Mouse (Mus musculus): ENCODE measurements around the gene Tom1l2. TPM values are rescaled to one million over a fixed set of nuclear protein-coding genes. Genes with fewer than 3 reads are reported as not detected.

Tom1l2 gene
- polyA plus RNA-seq, 1 experiment: 95.2 TPM

DNA sequence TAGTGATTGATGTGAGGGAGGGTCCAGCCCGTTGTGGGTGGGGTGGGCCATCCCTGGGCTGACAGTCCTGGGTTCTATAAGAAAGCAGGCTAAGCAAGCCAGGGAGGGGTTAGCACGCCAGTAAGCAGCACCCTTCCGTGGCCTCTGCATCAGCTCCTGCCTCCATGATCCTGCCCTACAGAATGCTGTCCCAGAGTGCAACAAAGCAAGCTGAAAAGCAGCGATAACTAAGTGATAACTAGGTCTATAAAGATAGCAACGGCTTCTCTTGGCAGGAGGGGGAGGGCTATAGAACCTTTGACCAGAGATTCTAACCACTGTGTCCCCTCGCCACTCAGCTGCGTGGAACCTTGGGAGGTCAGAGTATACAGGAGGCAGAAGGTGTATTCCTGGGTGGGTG is 135.2 kb downstream of the Tom1l2 start:
- 87% methylated on average over 7 of the region's 7 CpGs for WGBS
- DNase-seq: no peak
- no peak overlapping the region for H3K27ac ChIP-seq (ENCODE audit: insufficient read depth, low read depth, low read length)
- no peaks in the 10 kb centered on the region for H3K36me3 ChIP-seq (ENCODE audit: control insufficient read depth, insufficient read depth, low read length)
- no peaks in the 10 kb centered on the region for H3K27me3 ChIP-seq (replicated peaks; ENCODE audit: control insufficient read depth, insufficient read depth, low read length)
- H3K4me3 ChIP-seq (ENCODE audit: insufficient read depth, low read depth, low read length): no peak overlapping the region
- H3K4me1 ChIP-seq (ENCODE audit: control insufficient read depth, insufficient read depth, low read length): peaks cover 6% of the 10 kb centered on the region
- TF ChIP-seq CTCF (conservative IDR thresholded peaks at IDR 0.05; ENCODE audit: insufficient read depth, insufficient read length, low read depth, low read length) (no peak), POLR2A (IDR thresholded peaks at IDR 0.05; ENCODE audit: low read depth, low read length) (no peak)

DNA sequence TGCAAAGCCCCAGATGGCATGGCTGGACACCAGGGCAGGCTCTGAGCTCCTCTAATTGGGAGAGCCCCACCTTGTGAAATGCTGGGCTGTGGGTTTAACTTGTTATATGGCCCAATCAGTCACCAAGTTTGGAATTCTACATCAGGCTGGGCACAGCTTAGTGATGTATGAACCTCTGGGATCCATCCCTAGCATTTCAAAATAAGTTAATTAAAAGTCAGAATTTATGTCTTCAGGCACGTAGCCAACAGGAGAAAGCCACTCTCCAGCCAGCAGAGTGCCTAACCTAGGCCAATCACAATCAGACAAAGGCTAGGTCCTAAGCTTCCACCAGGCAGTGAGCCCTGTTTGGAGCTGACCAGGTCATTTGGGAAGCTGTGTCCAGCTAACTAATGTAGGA is 136.0 kb downstream of the Tom1l2 start:
- TF ChIP-seq CTCF (conservative IDR thresholded peaks at IDR 0.05; ENCODE audit: insufficient read depth, insufficient read length, low read depth, low read length): no peak
- TF ChIP-seq POLR2A (IDR thresholded peaks at IDR 0.05; ENCODE audit: low read depth, low read length): no peak
- 25% methylated on average over 1 of the region's 1 CpGs for WGBS
- peak; percentile 47 for DNase-seq
- Histone ChIP-seq H3K27ac (ENCODE audit: insufficient read depth, low read depth, low read length) (no peak overlapping the region), H3K27me3 (replicated peaks; ENCODE audit: control insufficient read depth, insufficient read depth, low read length) (no peaks in the 10 kb centered on the region), H3K4me3 (ENCODE audit: insufficient read depth, low read depth, low read length) (no peak overlapping the region), H3K36me3 (ENCODE audit: control insufficient read depth, insufficient read depth, low read length) (no peaks in the 10 kb centered on the region), H3K4me1 (ENCODE audit: control insufficient read depth, insufficient read depth, low read length) (peaks cover 6% of the 10 kb centered on the region)

DNA sequence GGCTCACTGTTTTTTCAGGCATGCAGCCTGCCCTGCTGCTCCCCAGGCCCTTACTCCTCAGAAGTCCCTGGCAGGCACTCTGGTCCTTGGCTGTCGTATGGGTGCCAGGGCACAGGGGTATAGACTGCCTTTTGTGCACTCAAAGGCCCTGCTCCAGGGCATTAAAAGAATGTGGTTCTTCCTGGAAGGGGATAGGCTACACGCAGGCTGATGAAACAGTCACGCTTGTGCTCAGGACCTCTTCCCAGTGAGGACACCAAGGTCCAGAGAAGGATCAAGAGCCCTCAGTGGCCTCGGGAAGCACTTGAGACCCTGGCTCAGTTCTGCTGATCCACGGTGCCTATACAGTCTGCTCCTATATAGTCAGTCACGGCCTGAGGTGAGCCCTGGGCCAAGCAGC is 139.4 kb downstream of the Tom1l2 start:
- H3K4me1 ChIP-seq (ENCODE audit: control insufficient read depth, insufficient read depth, low read length): peaks cover 25% of the 10 kb centered on the region
- no peaks in the 10 kb centered on the region for H3K27me3 ChIP-seq (replicated peaks; ENCODE audit: control insufficient read depth, insufficient read depth, low read length)
- 60% methylated on average over 6 of the region's 6 CpGs for WGBS
- H3K36me3 ChIP-seq (ENCODE audit: control insufficient read depth, insufficient read depth, low read length): no peaks in the 10 kb centered on the region
- no peak for DNase-seq
- no peak overlapping the region for H3K4me3 ChIP-seq (ENCODE audit: insufficient read depth, low read depth, low read length)
- TF ChIP-seq POLR2A (IDR thresholded peaks at IDR 0.05; ENCODE audit: low read depth, low read length): no peak
- no peak for TF ChIP-seq CTCF (conservative IDR thresholded peaks at IDR 0.05; ENCODE audit: insufficient read depth, insufficient read length, low read depth, low read length)
- H3K27ac ChIP-seq (ENCODE audit: insufficient read depth, low read depth, low read length): no peak overlapping the region

DNA sequence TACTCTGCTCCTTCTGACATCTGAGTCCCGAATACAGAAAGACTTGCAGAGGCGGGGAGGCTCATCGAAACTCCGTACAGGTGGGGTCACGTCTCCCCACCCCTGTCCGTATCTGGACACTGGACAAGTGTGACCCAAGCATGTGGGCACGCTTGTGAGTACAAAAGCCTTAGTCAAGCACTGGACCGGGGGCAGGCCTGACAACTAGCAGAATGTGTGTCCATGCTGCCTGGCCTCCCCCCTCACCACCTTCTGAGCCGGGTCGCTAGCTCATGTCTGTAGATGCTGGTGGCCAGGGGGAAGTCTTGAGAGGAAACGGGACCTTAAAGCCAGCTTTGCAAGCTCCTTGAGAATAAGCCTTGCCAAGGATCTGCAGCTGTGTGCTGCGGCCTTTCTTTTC is 140.9 kb downstream of the Tom1l2 start:
- no peaks in the 10 kb centered on the region for H3K36me3 ChIP-seq (ENCODE audit: control insufficient read depth, insufficient read depth, low read length)
- H3K27ac ChIP-seq (ENCODE audit: insufficient read depth, low read depth, low read length): no peak overlapping the region
- H3K27me3 ChIP-seq (replicated peaks; ENCODE audit: control insufficient read depth, insufficient read depth, low read length): no peaks in the 10 kb centered on the region
- DNase-seq: no peak
- H3K4me1 ChIP-seq (ENCODE audit: control insufficient read depth, insufficient read depth, low read length): peaks cover 30% of the 10 kb centered on the region
- WGBS: 69% methylated on average over 12 of the region's 12 CpGs
- TF ChIP-seq POLR2A (IDR thresholded peaks at IDR 0.05; ENCODE audit: low read depth, low read length): no peak
- TF ChIP-seq CTCF (conservative IDR thresholded peaks at IDR 0.05; ENCODE audit: insufficient read depth, insufficient read length, low read depth, low read length): no peak
- no peak overlapping the region for H3K4me3 ChIP-seq (ENCODE audit: insufficient read depth, low read depth, low read length)

DNA sequence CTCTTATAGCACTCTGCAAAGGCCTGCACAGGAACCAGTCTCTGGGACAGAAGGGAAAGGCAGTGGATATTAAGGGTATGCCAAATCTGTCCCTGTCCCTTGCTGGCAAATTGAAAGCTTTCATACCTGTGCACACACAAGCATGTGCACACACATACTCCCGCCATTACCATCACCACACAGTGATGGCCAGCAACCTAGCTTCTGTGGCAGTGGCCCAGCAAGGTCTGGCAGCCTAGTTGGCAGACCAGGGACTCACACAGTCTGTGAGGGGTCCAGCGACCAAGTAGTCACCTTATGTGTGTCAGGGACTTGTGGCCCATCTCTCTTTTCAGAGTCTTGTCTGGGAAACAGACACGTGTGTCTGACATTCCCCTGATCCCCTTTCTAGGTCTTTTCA is 141.6 kb downstream of the Tom1l2 start:
- no peak overlapping the region for H3K4me3 ChIP-seq (ENCODE audit: insufficient read depth, low read depth, low read length)
- peaks cover 30% of the 10 kb centered on the region for H3K4me1 ChIP-seq (ENCODE audit: control insufficient read depth, insufficient read depth, low read length)
- DNase-seq: no peak
- no peaks in the 10 kb centered on the region for H3K27me3 ChIP-seq (replicated peaks; ENCODE audit: control insufficient read depth, insufficient read depth, low read length)
- no peak for TF ChIP-seq POLR2A (IDR thresholded peaks at IDR 0.05; ENCODE audit: low read depth, low read length)
- no peak for TF ChIP-seq CTCF (conservative IDR thresholded peaks at IDR 0.05; ENCODE audit: insufficient read depth, insufficient read length, low read depth, low read length)
- no peaks in the 10 kb centered on the region for H3K36me3 ChIP-seq (ENCODE audit: control insufficient read depth, insufficient read depth, low read length)
- WGBS: 63% methylated on average over 3 of the region's 3 CpGs
- H3K27ac ChIP-seq (ENCODE audit: insufficient read depth, low read depth, low read length): no peak overlapping the region; the same call in 1 of the 2 replicates

DNA sequence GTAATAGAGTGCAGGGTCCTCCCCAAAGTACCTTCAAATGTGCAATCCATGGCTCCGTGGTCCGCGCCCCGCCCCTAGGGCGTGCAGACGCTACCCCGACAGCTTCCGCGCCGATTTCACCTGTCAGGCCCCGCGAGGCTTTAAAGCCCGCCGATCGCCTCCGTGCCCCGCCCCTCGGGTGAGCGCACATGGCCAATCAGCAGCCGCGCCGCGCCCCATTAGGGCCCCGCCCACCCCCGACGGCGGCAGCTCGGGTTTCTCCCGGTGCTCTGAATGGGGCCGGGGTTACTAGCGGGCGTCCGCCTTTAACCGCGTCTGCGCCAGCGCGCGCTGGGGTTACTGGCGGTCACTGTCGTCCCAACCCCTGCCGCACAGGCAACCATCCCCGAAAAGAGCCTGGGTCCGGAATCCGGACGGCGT is 142.4 kb downstream of the Tom1l2 start:
- H3K4me3 ChIP-seq (ENCODE audit: insufficient read depth, low read depth, low read length): peak overlapping the region; percentile 50
- DNase-seq: peak; percentile 97
- no peaks in the 10 kb centered on the region for H3K27me3 ChIP-seq (replicated peaks; ENCODE audit: control insufficient read depth, insufficient read depth, low read length)
- H3K4me1 ChIP-seq (ENCODE audit: control insufficient read depth, insufficient read depth, low read length): peaks cover 30% of the 10 kb centered on the region
- WGBS: under 1% methylated on average over 47 of the region's 47 CpGs
- H3K27ac ChIP-seq (ENCODE audit: insufficient read depth, low read depth, low read length): peak overlapping the region; percentile 33; the same call in 1 of the 2 replicates
- TF ChIP-seq CTCF (conservative IDR thresholded peaks at IDR 0.05; ENCODE audit: insufficient read depth, insufficient read length, low read depth, low read length) (no peak), POLR2A (IDR thresholded peaks at IDR 0.05; ENCODE audit: low read depth, low read length) (peak; percentile 38)
- no peaks in the 10 kb centered on the region for H3K36me3 ChIP-seq (ENCODE audit: control insufficient read depth, insufficient read depth, low read length)

DNA sequence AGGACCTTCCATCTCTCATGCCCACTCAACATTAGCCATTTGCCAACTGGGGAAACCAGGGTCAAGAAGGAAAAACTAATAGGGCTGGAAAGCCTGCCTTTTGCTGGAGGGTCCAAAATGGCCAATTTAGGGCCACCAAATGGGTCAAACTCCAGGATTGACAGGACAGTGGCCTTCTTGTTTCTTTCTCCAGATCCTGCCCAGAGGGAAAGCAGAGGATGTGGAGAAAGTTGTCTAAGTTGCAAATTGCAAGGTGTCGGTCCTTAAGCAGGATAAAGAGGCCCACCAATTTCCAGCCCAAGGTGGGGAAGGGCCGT is 142.8 kb downstream of the Tom1l2 start:
- Histone ChIP-seq H3K4me1 (ENCODE audit: control insufficient read depth, insufficient read depth, low read length) (peaks cover 30% of the 10 kb centered on the region), H3K36me3 (ENCODE audit: control insufficient read depth, insufficient read depth, low read length) (no peaks in the 10 kb centered on the region), H3K27me3 (replicated peaks; ENCODE audit: control insufficient read depth, insufficient read depth, low read length) (no peaks in the 10 kb centered on the region), H3K27ac (ENCODE audit: insufficient read depth, low read depth, low read length) (no peak overlapping the region), H3K4me3 (ENCODE audit: insufficient read depth, low read depth, low read length) (peak overlapping the region; percentile 50)
- no peak for TF ChIP-seq POLR2A (IDR thresholded peaks at IDR 0.05; ENCODE audit: low read depth, low read length)
- TF ChIP-seq CTCF (conservative IDR thresholded peaks at IDR 0.05; ENCODE audit: insufficient read depth, insufficient read length, low read depth, low read length): no peak
- 7% methylated on average over 2 of the region's 2 CpGs for WGBS
- DNase-seq: no peak
